ENCODE assay signal across 8 mouse cellular contexts in genomic region chr12:52782902-52783441, GRCm38 (mm10).
A peak's percentile ranks its signal among the peaks of the same experiment; 100 is the strongest.
DNase-seq lines count a peak whose midpoint lies in the region; ATAC-seq and TF ChIP-seq lines count a peak whose summit lies in the region.

No protein-coding gene starts in this region.

- H3K4me1 ChIP-seq in embryonic facial prominence, embryonic 14.5 days (ENCODE audit: control insufficient read depth, insufficient read depth, low read length), result peaks cover 3% of the 10 kb centered on the region; the same call in 1 of the 2 replicates
- peaks cover 30% of the 10 kb centered on the region for H3K4me1 ChIP-seq in hindbrain, embryonic 14.5 days (replicated peaks; ENCODE audit: control insufficient read depth, insufficient read depth, low read length)
- H3K4me1 ChIP-seq in liver, postnatal 0 days (ENCODE audit: insufficient read depth), result no peaks in the 10 kb centered on the region

- H3K9me3 ChIP-seq in embryonic facial prominence, embryonic 14.5 days (ENCODE audit: control insufficient read depth, low read length), result no peaks in the 10 kb centered on the region
- H3K9me3 ChIP-seq in hindbrain, embryonic 14.5 days (ENCODE audit: control insufficient read depth, low read length), result no peaks in the 10 kb centered on the region
- H3K9me3 ChIP-seq in liver, postnatal 0 days (ENCODE audit: low read length), result no peaks in the 10 kb centered on the region

- 15% methylated on average over 14 of the region's 14 CpGs for WGBS in embryonic facial prominence, embryonic 14.5 days
- 7% methylated on average over 14 of the region's 14 CpGs for WGBS in hindbrain, embryonic 14.5 days
- WGBS in liver, postnatal 0 days (ENCODE audit: insufficient replicate concordance), result 12% methylated on average over 14 of the region's 14 CpGs

- peak; percentile 65; the same call in 1 of the 2 replicates for ATAC-seq in embryonic facial prominence, embryonic 14.5 days (ENCODE audit: low read depth)
- ATAC-seq in hindbrain, embryonic 14.5 days (ENCODE audit: low FRiP score), result peak; percentile 63
- no peak for ATAC-seq in liver, postnatal 0 days
- no peak for ATAC-seq in erythroblast, adult 5-6 weeks (replicated peaks; ENCODE audit: low FRiP score, poor library complexity, severe bottlenecking)

- DNase-seq in layer of hippocampus, adult 2 months (ENCODE audit: low spot score in 2 of 2), result no peak
- DNase-seq in layer of hippocampus, adult 8-10 months (ENCODE audit: low spot score in 2 of 2), result no peak
- peak; percentile 47 for DNase-seq in adrenal gland, postnatal 10 days
- DNase-seq in embryonic facial prominence, embryonic 14.5 days (ENCODE audit: low spot score), result peak; percentile 60
- DNase-seq in hindbrain, embryonic 14.5 days (ENCODE audit: low spot score), result peak; percentile 52
- peak; percentile 20 for DNase-seq in liver, postnatal 0 days
- DNase-seq in retina, postnatal 1 day, result peak; percentile 61

- H3K27me3 ChIP-seq in embryonic facial prominence, embryonic 14.5 days (replicated peaks; ENCODE audit: control insufficient read depth, insufficient read depth, low read length), result no peaks in the 10 kb centered on the region
- no peaks in the 10 kb centered on the region for H3K27me3 ChIP-seq in hindbrain, embryonic 14.5 days (ENCODE audit: control insufficient read depth, insufficient read depth, low read length)
- no peaks in the 10 kb centered on the region for H3K27me3 ChIP-seq in liver, postnatal 0 days (ENCODE audit: insufficient read depth, low read length)

- peak overlapping the region; percentile 34; the same call in 1 of the 2 replicates for H3K4me3 ChIP-seq in layer of hippocampus, adult 2 months
- peak overlapping the region; percentile 21 for H3K4me3 ChIP-seq in embryonic facial prominence, embryonic 14.5 days (ENCODE audit: low read depth, low read length)
- peak overlapping the region; percentile 17; the same call in 1 of the 2 replicates for H3K4me3 ChIP-seq in hindbrain, embryonic 14.5 days (replicated peaks; ENCODE audit: low read length)
- no peak overlapping the region for H3K4me3 ChIP-seq in liver, postnatal 0 days (ENCODE audit: low read depth, low read length)

- no peak for TF ChIP-seq CTCF in layer of hippocampus, adult 2 months (conservative IDR thresholded peaks at IDR 0.05)
- TF ChIP-seq CTCF in liver, postnatal 0 days (IDR thresholded peaks at IDR 0.05; ENCODE audit: low read depth), result no peak

- no peak overlapping the region for H3K9ac ChIP-seq in embryonic facial prominence, embryonic 14.5 days (ENCODE audit: low read depth, low read length)
- peak overlapping the region; percentile 51 for H3K9ac ChIP-seq in hindbrain, embryonic 14.5 days
- no peak overlapping the region for H3K9ac ChIP-seq in liver, postnatal 0 days (replicated peaks)

- peak overlapping the region; percentile 55; the same call in 1 of the 2 replicates for H3K27ac ChIP-seq in layer of hippocampus, adult 2 months
- no peak overlapping the region for H3K27ac ChIP-seq in embryonic facial prominence, embryonic 14.5 days (replicated peaks; ENCODE audit: low read depth, low read length)
- peak overlapping the region; percentile 77 for H3K27ac ChIP-seq in hindbrain, embryonic 14.5 days
- no peak overlapping the region for H3K27ac ChIP-seq in liver, postnatal 0 days (ENCODE audit: low read depth)

- no peak for TF ChIP-seq EP300 in liver, postnatal 0 days (IDR thresholded peaks at IDR 0.05; ENCODE audit: low read depth)

- peak overlapping the region; percentile 46 for H3K4me2 ChIP-seq in embryonic facial prominence, embryonic 14.5 days (ENCODE audit: low read depth, low read length)
- peak overlapping the region; percentile 48 for H3K4me2 ChIP-seq in hindbrain, embryonic 14.5 days (replicated peaks)
- peak overlapping the region; percentile 54 for H3K4me2 ChIP-seq in liver, postnatal 0 days (ENCODE audit: low read depth, low read length)

- H3K36me3 ChIP-seq in embryonic facial prominence, embryonic 14.5 days (ENCODE audit: control insufficient read depth, insufficient read depth, low read length), result no peaks in the 10 kb centered on the region
- H3K36me3 ChIP-seq in hindbrain, embryonic 14.5 days (replicated peaks; ENCODE audit: control insufficient read depth, insufficient read depth), result no peaks in the 10 kb centered on the region
- H3K36me3 ChIP-seq in liver, postnatal 0 days (replicated peaks; ENCODE audit: insufficient read depth, low read length), result no peaks in the 10 kb centered on the region

Comparison
In these comparisons a context has a peak if more than half of its experiments do, and no peak if none do; other contexts are left out.
1. DNase-seq: peak in adrenal gland, postnatal 10 days (single experiment), embryonic facial prominence, embryonic 14.5 days (single experiment), hindbrain, embryonic 14.5 days (single experiment), liver, postnatal 0 days (single experiment) and retina, postnatal 1 day (single experiment); none in layer of hippocampus, adult 2 months (0 of 2) and layer of hippocampus, adult 8-10 months (0 of 2).
2. H3K27ac ChIP-seq: peak in layer of hippocampus, adult 2 months (single experiment) and hindbrain, embryonic 14.5 days (single experiment); none in embryonic facial prominence, embryonic 14.5 days (single experiment) and liver, postnatal 0 days (single experiment).
3. ATAC-seq: peak in embryonic facial prominence, embryonic 14.5 days (single experiment) and hindbrain, embryonic 14.5 days (single experiment); none in liver, postnatal 0 days (single experiment) and erythroblast, adult 5-6 weeks (single experiment).
4. Peak in every context shown above with its lines, with median percentiles within 50 percentile points of each other: H3K4me2 ChIP-seq.